Mouse (Mus musculus) limb, embryonic 13.5 days (tissue): ENCODE measurements at regions not wholly inside any gene's neighbourhood (a gene's known extent, or its start where the extent isn't known, plus 50 kb on each side); places are given as distances from the start of the nearest gene placed in this dataset.

ENCODE experiments used
- ATAC-seq: fragments of 200-750 bp; cut with Nextera tagmentation; 2 replicates; pipeline ENCODE4 v1.8.0; 2017; ENCODE audit warnings: low read depth, moderate number of reproducible peaks, moderate TSS enrichment; ENCODE audit not compliant: low FRiP score
- H3K27ac ChIP-seq: fragments of 300-500 bp; sonication (generic); 2 replicates; pipeline ENCODE4 v1.5.1; 2015; ENCODE audit warnings: inconsistent platforms, mild to moderate bottlenecking, moderate library complexity
- H3K27me3 ChIP-seq: fragments of 300-500 bp; sonication (generic); 2 replicates; pipeline ENCODE4 v1.6.1; 2015; ENCODE audit warnings: mild to moderate bottlenecking, inconsistent platforms
- H3K36me3 ChIP-seq: fragments of 300-500 bp; sonication (generic); 2 replicates; pipeline ENCODE4 v1.6.1; 2015; ENCODE audit warnings: inconsistent platforms, mild to moderate bottlenecking, moderate library complexity
- H3K4me1 ChIP-seq: fragments of 300-500 bp; sonication (generic); 2 replicates; pipeline ENCODE4 v1.6.1; 2015; ENCODE audit warnings: inconsistent platforms
- H3K4me2 ChIP-seq: fragments of 300-500 bp; sonication (generic); replicated peaks from 2 replicates; pipeline ENCODE4 v1.6.1; 2015; ENCODE audit warnings: inconsistent platforms, mild to moderate bottlenecking, moderate library complexity
- H3K4me3 ChIP-seq: fragments of 300-500 bp; sonication (generic); 2 replicates; pipeline ENCODE4 v1.5.1; 2015; ENCODE audit warnings: moderate library complexity, mild to moderate bottlenecking, inconsistent platforms
- H3K9ac ChIP-seq: fragments of 300-500 bp; sonication (generic); 2 replicates; pipeline ENCODE4 v1.6.1; 2015; ENCODE audit warnings: mild to moderate bottlenecking, inconsistent platforms
- H3K9me3 ChIP-seq: fragments of 300-500 bp; sonication (generic); 2 replicates; pipeline ENCODE4 v1.6.1; 2016; ENCODE audit warnings: inconsistent platforms
- WGBS: fragments of 180-500 bp; shearing (Covaris S2); methylation state at CpG from one replicate; pipeline ENCODE4 v1.1.7; 2015; 5-methylcytosine and 5-hydroxymethylcytosine counted together

DNA sequence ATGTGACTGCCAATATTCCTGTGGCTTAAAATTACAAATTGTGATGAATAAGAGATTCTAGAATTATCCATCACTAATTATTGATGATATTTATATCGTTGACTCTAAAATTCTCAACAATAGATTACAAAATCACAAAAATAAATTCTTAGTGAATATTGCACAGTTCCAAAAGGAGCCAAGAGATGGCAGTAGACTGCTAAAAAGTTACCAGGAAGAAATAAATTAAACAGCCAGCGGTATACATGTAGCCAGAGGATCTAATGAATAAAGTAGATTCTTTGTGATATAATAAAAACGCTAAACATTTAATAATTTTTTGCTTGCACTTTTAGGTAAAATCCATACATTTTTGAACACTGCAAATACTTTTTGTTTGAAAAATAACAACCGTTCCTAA lies 294.7 kb downstream of the Lipi start:
- Histone ChIP-seq H3K4me3 (no peak overlapping the region), H3K27ac (no peak overlapping the region), H3K36me3 (no peaks in the 10 kb centered on the region), H3K4me2 (no peak overlapping the region), H3K9me3 (no peaks in the 10 kb centered on the region), H3K27me3 (no peaks in the 10 kb centered on the region), H3K9ac (no peak overlapping the region), H3K4me1 (no peaks in the 10 kb centered on the region)
- WGBS = 43% methylated on average over 4 of the region's 4 CpGs
- no peak for ATAC-seq

DNA sequence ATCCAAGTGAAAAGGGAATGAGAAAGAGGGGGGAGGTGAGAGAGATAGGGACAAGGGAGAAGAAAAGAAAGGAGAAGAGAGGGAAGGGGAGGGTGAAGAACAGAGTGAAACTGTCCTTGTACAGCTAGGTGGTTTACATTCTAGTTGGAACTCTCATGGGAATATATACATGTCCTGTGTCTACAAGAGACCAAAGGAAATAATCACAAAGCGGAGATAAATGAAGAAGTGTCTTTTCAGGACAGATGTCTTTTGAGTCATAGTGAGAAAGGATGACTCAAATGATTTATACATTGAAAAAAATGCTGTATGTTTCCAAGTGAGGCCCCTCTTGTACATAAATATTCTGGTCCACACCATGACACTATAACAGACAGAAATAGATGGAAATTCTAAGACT lies 298.7 kb downstream of the Lipi start:
- 92% methylated on average over 1 of the region's 1 CpGs for WGBS
- Histone ChIP-seq H3K9ac (no peak overlapping the region), H3K4me3 (no peak overlapping the region), H3K27me3 (no peaks in the 10 kb centered on the region), H3K4me2 (no peak overlapping the region), H3K4me1 (no peaks in the 10 kb centered on the region), H3K9me3 (no peaks in the 10 kb centered on the region), H3K36me3 (no peaks in the 10 kb centered on the region), H3K27ac (no peak overlapping the region)
- no peak for ATAC-seq

DNA sequence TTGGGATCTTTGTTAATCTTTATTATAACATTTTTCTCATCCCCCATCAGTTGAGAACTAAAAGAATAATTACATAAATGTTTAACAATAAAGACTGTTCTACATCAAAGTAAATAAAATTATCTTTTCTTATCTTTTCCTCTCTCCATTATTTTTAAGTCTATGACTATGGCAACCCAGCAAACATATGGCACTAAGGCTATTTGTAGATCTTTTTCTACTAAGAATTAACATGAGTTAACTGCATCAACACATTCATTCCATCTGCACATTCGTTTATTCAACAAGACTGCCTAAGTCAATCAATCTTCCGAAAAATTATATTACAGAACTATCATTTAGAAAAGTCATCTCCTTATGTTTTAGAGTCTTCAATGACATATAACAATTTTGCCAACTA lies 300.1 kb downstream of the Lipi start:
- H3K4me1 ChIP-seq = no peaks in the 10 kb centered on the region
- no peaks in the 10 kb centered on the region for H3K27me3 ChIP-seq
- no peak for ATAC-seq
- no peaks in the 10 kb centered on the region for H3K36me3 ChIP-seq
- no peak overlapping the region for H3K27ac ChIP-seq
- H3K4me2 ChIP-seq = no peak overlapping the region
- no peaks in the 10 kb centered on the region for H3K9me3 ChIP-seq
- H3K9ac ChIP-seq = no peak overlapping the region
- 81% methylated on average over 2 of the region's 2 CpGs for WGBS
- no peak overlapping the region for H3K4me3 ChIP-seq

DNA sequence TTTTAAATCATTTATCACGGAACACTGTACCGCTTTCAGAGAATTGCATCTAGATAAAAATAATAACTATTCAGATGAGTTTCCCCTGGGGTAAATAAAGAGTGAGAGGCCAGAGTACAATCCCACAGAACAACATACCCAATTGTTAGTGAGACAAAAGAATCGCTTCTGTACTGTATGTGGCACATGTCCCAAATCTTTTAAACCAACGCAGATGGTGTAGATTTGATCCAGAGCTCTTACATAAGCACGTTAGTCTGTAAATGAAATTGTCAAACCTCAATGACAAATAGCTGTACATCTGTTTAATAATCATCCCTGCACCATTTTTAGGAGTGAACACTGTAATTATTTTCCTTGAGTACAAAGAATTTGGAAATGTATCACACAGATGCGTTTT lies 322.0 kb downstream of the Lipi start:
- ATAC-seq = no peak
- 69% methylated on average over 6 of the region's 6 CpGs for WGBS
- Histone ChIP-seq H3K27ac (no peak overlapping the region), H3K4me1 (no peaks in the 10 kb centered on the region), H3K27me3 (no peaks in the 10 kb centered on the region), H3K9ac (no peak overlapping the region), H3K4me3 (no peak overlapping the region), H3K4me2 (no peak overlapping the region), H3K36me3 (no peaks in the 10 kb centered on the region), H3K9me3 (no peaks in the 10 kb centered on the region)

GRCm38 (mm10) chr16:75254981-75255380 lies 330.9 kb downstream of the Lipi start:
- 86% methylated on average over 1 of the region's 1 CpGs for WGBS
- H3K9ac ChIP-seq = no peak overlapping the region
- H3K9me3 ChIP-seq = no peaks in the 10 kb centered on the region
- no peaks in the 10 kb centered on the region for H3K36me3 ChIP-seq
- no peak for ATAC-seq
- no peak overlapping the region for H3K4me2 ChIP-seq
- H3K4me1 ChIP-seq = no peaks in the 10 kb centered on the region
- no peak overlapping the region for H3K4me3 ChIP-seq
- H3K27me3 ChIP-seq = no peaks in the 10 kb centered on the region
- H3K27ac ChIP-seq = no peak overlapping the region

GRCm38 (mm10) chr16:75249170-75249569 lies 336.7 kb downstream of the Lipi start:
- H3K9me3 ChIP-seq = no peaks in the 10 kb centered on the region
- H3K4me2 ChIP-seq = no peak overlapping the region
- no peak for ATAC-seq
- peaks cover 3% of the 10 kb centered on the region; the same call in 1 of the 2 replicates for H3K4me1 ChIP-seq
- WGBS = 27% methylated on average over 5 of the region's 5 CpGs
- H3K36me3 ChIP-seq = no peaks in the 10 kb centered on the region
- H3K4me3 ChIP-seq = no peak overlapping the region
- H3K27ac ChIP-seq = no peak overlapping the region
- H3K27me3 ChIP-seq = no peaks in the 10 kb centered on the region
- H3K9ac ChIP-seq = no peak overlapping the region

DNA sequence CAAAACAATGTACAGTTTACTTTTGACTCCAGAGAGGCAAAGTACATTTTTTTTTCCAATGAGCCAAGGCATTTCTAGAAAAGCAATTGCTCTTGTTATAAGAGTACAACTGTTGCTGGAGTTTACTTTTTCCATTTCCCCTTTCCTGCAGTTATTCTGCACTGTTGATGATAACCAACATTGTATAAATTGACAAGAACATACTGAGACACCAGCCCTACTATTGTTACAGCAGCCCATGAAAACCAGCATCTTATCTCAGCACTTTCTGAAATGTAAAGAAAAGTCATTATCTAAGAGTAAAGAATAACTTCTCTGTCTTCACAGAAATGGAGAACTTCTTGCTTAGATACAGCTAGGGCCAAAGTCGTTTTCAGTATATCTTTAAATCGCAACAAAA lies 345.5 kb downstream of the Lipi start:
- Histone ChIP-seq H3K27ac (no peak overlapping the region), H3K4me2 (no peak overlapping the region), H3K4me3 (no peak overlapping the region), H3K27me3 (no peaks in the 10 kb centered on the region), H3K9ac (no peak overlapping the region), H3K36me3 (no peaks in the 10 kb centered on the region), H3K9me3 (no peaks in the 10 kb centered on the region), H3K4me1 (no peaks in the 10 kb centered on the region)
- 79% methylated on average over 2 of the region's 2 CpGs for WGBS
- no peak for ATAC-seq

DNA sequence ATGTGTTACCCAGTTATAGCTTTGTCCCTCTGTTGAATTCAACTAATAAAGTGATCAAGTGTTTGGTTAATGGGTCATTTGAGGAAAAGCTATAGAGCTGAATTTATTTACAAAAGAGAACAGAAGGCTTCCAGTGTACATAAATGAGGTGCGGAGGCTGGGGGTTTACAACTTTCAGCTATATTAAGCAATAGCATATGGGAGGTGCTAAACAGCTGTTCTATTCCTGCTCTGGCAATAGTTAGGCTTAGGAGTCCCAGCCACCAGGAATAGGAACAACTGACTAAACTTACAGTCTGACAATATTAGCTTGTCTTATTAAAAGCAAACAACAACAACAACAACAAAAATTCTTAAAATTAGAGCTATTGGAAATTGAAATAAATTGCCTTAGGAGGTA lies 353.7 kb downstream of the Lipi start:
- H3K27me3 ChIP-seq = no peaks in the 10 kb centered on the region
- H3K4me1 ChIP-seq = no peaks in the 10 kb centered on the region
- no peak overlapping the region for H3K4me2 ChIP-seq
- 29% methylated on average over 1 of the region's 1 CpGs for WGBS
- H3K36me3 ChIP-seq = no peaks in the 10 kb centered on the region
- H3K27ac ChIP-seq = no peak overlapping the region
- H3K9ac ChIP-seq = no peak overlapping the region
- H3K9me3 ChIP-seq = no peaks in the 10 kb centered on the region
- ATAC-seq = no peak
- H3K4me3 ChIP-seq = no peak overlapping the region

DNA sequence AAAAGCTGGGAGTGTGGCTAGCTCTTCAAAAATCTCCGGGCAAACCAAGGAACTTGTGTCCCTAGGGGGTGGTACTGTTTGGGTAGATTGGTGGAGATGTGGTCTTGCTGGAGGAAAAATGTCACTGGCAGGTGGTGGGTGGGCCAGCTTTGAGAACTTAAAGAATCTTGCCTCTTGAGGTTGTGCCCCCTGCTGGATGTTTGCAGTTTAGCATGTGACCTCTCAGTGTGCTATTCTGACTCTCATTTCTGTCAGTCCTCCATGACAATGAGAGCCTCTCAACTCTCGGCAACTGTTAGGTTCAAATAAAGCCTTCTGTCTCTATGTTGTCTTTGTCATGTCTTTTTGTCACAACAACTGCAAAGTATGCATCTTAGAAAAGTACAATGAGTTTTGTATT lies 392.5 kb downstream of the Lipi start:
- H3K9me3 ChIP-seq = no peaks in the 10 kb centered on the region
- no peaks in the 10 kb centered on the region for H3K27me3 ChIP-seq
- no peak for ATAC-seq
- H3K4me3 ChIP-seq = no peak overlapping the region
- H3K9ac ChIP-seq = no peak overlapping the region
- H3K36me3 ChIP-seq = no peaks in the 10 kb centered on the region
- no peak overlapping the region for H3K27ac ChIP-seq
- no peak overlapping the region for H3K4me2 ChIP-seq
- 73% methylated on average over 2 of the region's 2 CpGs for WGBS
- no peaks in the 10 kb centered on the region for H3K4me1 ChIP-seq

DNA sequence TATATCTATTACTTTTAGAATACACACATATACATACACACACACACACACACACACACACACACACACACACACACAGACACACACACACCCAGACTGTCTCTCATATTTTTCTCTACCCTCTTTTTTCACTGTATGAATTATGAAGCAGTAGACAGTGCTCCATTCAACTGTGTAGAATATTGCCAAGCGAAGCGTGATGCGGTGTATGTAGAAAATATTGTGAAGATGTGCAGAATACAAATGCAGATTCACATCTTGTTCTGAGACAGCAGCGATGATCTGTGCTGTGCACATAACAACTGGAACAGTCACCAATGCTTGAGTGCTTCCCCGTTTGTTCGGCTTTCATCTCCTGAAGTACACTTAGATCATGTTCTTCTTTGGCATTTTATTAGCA lies 395.5 kb downstream of the Lipi start:
- Histone ChIP-seq H3K27ac (no peak overlapping the region), H3K36me3 (no peaks in the 10 kb centered on the region), H3K9me3 (no peaks in the 10 kb centered on the region), H3K4me3 (no peak overlapping the region), H3K27me3 (no peaks in the 10 kb centered on the region), H3K9ac (no peak overlapping the region), H3K4me1 (no peaks in the 10 kb centered on the region), H3K4me2 (no peak overlapping the region)
- ATAC-seq = no peak
- WGBS = 91% methylated on average over 6 of the region's 6 CpGs

GRCm38 (mm10) chr16:75166040-75166439 lies 419.8 kb downstream of the Lipi start:
- H3K27me3 ChIP-seq = no peaks in the 10 kb centered on the region
- 53% methylated on average over 1 of the region's 1 CpGs for WGBS

DNA sequence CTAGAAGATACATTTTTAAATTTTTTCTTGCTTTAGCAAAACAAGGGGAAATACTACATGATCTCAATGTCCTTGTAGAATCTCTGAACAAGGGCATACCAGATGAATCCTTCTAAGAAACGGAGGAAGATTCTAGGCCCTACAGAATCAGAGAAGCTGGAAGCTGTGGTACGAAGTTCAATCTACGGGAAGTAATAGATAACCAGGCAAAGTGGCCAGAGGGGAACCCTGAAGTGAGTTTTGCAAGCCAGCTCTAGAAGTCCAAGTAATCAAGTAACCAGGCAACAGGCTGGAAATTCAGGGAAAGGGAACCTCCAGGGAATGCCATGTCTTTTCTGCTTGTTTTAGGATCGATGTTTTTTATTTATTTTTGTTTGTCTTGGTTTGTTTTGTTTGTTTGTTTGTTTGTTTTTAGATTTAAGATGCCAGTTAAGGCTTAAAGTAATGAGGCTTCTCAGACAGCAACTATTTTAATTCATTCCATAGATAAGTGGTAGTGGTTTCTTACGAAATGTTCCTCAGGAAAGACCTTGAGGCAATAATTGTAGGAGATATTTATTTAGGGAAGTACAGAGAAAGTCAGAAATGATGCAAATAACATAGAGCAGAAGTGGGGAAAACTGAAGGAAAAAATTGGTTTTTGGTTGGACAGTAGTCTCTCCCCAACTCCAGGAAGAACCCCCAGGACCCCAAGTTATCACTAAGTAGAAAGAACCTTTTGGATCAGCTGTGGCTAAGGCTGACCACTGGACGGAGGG lies 420.7 kb downstream of the Lipi start:
- ATAC-seq = no peak
- H3K36me3 ChIP-seq = no peaks in the 10 kb centered on the region
- H3K27me3 ChIP-seq = no peaks in the 10 kb centered on the region
- no peaks in the 10 kb centered on the region for H3K4me1 ChIP-seq
- H3K9ac ChIP-seq = no peak overlapping the region
- no peak overlapping the region for H3K4me2 ChIP-seq
- no peaks in the 10 kb centered on the region for H3K9me3 ChIP-seq
- no peak overlapping the region for H3K27ac ChIP-seq
- no peak overlapping the region for H3K4me3 ChIP-seq
- WGBS = 82% methylated on average over 6 of the region's 6 CpGs

More at GRCm38 (mm10) chr16:75166040-75166439, 419.8 kb downstream of the Lipi start:
- H3K27ac ChIP-seq = no peak overlapping the region
- H3K4me2 ChIP-seq = no peak overlapping the region
- ATAC-seq = no peak
- no peaks in the 10 kb centered on the region for H3K9me3 ChIP-seq
- no peaks in the 10 kb centered on the region for H3K4me1 ChIP-seq
- no peak overlapping the region for H3K9ac ChIP-seq
- no peak overlapping the region for H3K4me3 ChIP-seq
- H3K36me3 ChIP-seq = no peaks in the 10 kb centered on the region

DNA sequence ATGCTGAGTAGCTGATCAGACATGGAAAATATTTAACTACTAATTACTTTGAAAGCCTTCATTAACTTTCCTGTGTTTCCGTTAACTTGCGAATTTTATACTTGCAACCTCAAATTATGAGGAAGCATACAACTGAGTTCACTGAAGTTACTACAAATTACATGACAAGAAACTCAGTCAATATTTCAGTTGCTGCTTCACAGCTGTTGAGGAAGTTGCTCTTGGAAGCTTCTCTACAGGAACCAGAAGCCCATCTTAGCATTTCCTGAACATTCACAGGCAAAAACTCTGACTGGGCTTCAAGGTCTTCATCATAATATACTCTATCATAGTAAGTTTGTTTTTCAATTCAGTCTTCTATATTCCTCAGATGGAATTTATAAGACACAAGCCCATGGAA lies 426.1 kb downstream of the Lipi start:
- Histone ChIP-seq H3K9me3 (no peaks in the 10 kb centered on the region), H3K4me1 (0 out of 2 replicates have a peak, but pooled peaks cover 3% of the 10 kb centered on the region), H3K4me3 (no peak overlapping the region), H3K9ac (no peak overlapping the region), H3K36me3 (no peaks in the 10 kb centered on the region), H3K4me2 (no peak overlapping the region), H3K27ac (no peak overlapping the region), H3K27me3 (no peaks in the 10 kb centered on the region)
- no peak for ATAC-seq
- 86% methylated on average over 2 of the region's 2 CpGs for WGBS
